Mouse (Mus musculus): ENCODE results near the gene Dap.

DNA sequence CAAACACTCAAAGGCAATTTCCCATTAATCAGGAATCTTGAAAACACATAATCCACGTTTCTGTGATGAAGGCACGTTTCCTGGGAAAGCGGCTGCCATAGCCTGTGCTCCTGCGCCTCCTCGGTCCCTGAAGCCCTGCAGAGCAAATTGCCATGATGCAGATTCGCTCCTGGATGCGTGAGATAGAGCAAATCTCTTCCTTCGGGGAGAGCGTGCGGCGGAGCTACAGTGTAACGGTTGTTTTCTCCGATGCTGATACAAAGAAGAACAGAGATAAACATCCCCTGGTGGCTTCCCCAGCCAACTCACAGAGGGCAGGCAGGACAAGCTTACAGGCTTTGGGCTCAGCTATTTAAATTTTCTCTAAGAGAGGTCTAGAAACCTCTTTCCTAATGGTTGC lies 57.7 kb downstream of the Dap start:
- TF ChIP-seq CTCF (IDR thresholded peaks at IDR 0.05; ENCODE audit: borderline replicate concordance, control insufficient read depth, extremely low read depth, insufficient read depth, low read length, poor library complexity) (no peak), POLR2A (IDR thresholded peaks at IDR 0.05; ENCODE audit: control insufficient read depth, extremely low read depth, insufficient read depth, low read length, poor library complexity) (no peak)
